Mouse (Mus musculus) megakaryocyte, embryonic 14.5 days (primary cell): ENCODE results near the gene Galns. TPM values are rescaled to one million over a fixed set of nuclear protein-coding genes. Genes with fewer than 3 reads are reported as not detected.

Experiments
- H3K27me3 ChIP-seq: replicated peaks from 2 replicates; pipeline ENCODE3; 2012; ENCODE audit warnings: inconsistent platforms
- H3K36me3 ChIP-seq: replicated peaks from 2 replicates; pipeline ENCODE3; 2012; ENCODE audit warnings: low read length, inconsistent platforms, mixed read lengths
- H3K4me1 ChIP-seq: 2 replicates; pipeline ENCODE4 v1.6.1; 2012; ENCODE audit warnings: inconsistent platforms
- H3K4me3 ChIP-seq: replicated peaks from 2 replicates; pipeline ENCODE3; 2012; ENCODE audit warnings: moderate library complexity, mild to moderate bottlenecking, inconsistent platforms
- H3K9me3 ChIP-seq: 2 replicates; pipeline ENCODE4 v1.6.1; 2012; ENCODE audit warnings: inconsistent platforms
- FLI1 ChIP-seq: IDR thresholded peaks from 2 replicates; pipeline ENCODE4 v1.6.1; 2012; ENCODE audit warnings: low read length, inconsistent platforms, mixed read lengths
- GATA1 ChIP-seq: IDR thresholded peaks from 3 replicates; pipeline ENCODE4 v1.6.1; 2012; ENCODE audit warnings: mixed read lengths, low read length, inconsistent platforms, borderline replicate concordance
- polyA plus RNA-seq: library from polyadenylated mRNA; stranded (reverse); fragments of >175 nt; gene quantifications from 2 replicates; pipeline ENCODE4 v1.2.3, GENCODE M21; 2012; ENCODE audit warnings: low replicate concordance; ENCODE audit not compliant: insufficient read depth

Galns gene
- polyA plus RNA-seq, 1 experiment, result 15.3 TPM

DNA sequence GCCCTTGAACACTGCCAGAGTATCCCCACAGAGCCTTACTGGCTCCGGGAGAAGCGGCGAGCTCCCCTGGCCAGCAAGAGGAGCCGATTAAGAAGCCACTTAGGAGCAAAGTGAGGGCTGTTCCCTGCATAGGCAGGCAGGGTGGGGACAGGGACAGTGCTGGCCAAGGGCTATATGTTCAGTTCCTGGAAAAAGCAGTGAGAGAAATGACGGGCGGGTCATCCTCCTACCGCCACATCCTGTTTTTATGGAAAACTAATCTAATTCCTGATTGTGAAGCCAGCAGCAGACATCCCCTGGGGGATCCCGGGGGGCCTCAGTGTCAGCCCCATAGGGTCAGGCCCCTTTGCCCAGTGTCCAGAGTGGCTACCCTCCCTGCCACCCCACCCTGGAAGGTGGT, 80.0 kb downstream of the Galns start:
- H3K36me3 ChIP-seq, result peaks cover 53% of the 10 kb centered on the region
- TF ChIP-seq FLI1 (no peak), GATA1 (no peak)
- H3K4me1 ChIP-seq, result peaks cover 62% of the 10 kb centered on the region
- H3K27me3 ChIP-seq, result no peaks in the 10 kb centered on the region
- H3K9me3 ChIP-seq, result peaks cover 8% of the 10 kb centered on the region; the same call in 1 of the 2 replicates
- no peak overlapping the region for H3K4me3 ChIP-seq

DNA sequence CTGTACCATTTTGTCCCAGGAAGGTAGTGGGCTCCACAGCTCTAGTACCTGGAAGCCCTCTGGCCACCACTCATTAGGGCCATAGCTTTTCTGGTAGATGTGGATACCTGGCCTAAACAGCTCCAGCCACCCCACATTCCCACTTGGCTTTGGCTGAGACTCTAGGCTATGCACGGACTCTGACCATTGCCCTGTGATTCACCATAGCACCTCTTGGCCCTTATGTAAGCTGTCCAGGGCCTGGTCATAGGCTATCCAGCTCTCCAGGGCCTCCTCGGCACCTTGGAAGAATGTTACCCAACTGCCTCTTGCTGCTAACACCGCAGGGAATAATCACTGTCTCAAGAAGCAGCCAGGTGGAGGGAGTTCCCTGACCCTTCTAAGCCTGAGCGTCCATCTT, 82.1 kb downstream of the Galns start:
- Histone ChIP-seq H3K36me3 (peaks cover 52% of the 10 kb centered on the region), H3K4me3 (no peak overlapping the region), H3K9me3 (peaks cover 8% of the 10 kb centered on the region; the same call in 1 of the 2 replicates), H3K4me1 (peaks cover 75% of the 10 kb centered on the region), H3K27me3 (no peaks in the 10 kb centered on the region)
- TF ChIP-seq GATA1 (no peak), FLI1 (no peak)

Other genes with a start within 250 kb of the Galns start
- gene Zc3h18, start 234.9 kb downstream of the Galns start, polyA plus RNA-seq, result 80.4 and 130 TPM in 2 replicates
- gene Il17c, start 189.4 kb downstream of the Galns start, polyA plus RNA-seq, result 0.68 TPM in 1 of 2 replicates, not detected in the other
- gene Cyba, start 178.5 kb downstream of the Galns start, polyA plus RNA-seq, result 3,699 and 12,582 TPM in 2 replicates
- gene Mvd, start 168.0 kb downstream of the Galns start, polyA plus RNA-seq, result 66.0 and 142 TPM in 2 replicates
- 2.8 and 8.0 TPM in 2 replicates for gene Snai3, start 150.7 kb downstream of the Galns start, polyA plus RNA-seq
- gene Rnf166, start 135.4 kb downstream of the Galns start, polyA plus RNA-seq, result 86.9 and 219 TPM in 2 replicates
- 40.5 and 70.3 TPM in 2 replicates for gene Ctu2, start 135.3 kb downstream of the Galns start, polyA plus RNA-seq
- 25.0 and 60.9 TPM in 2 replicates for gene Piezo1, start 60.1 kb downstream of the Galns start, polyA plus RNA-seq
- gene Cdt1, start 43.4 kb downstream of the Galns start, polyA plus RNA-seq, result 68.9 and 81.7 TPM in 2 replicates
- gene Aprt, start 34.6 kb downstream of the Galns start, polyA plus RNA-seq, result 257 and 338 TPM in 2 replicates
- gene Trappc2l, start 177 bp upstream of the Galns start, polyA plus RNA-seq, result 2.2 TPM in 1 of 2 replicates, not detected in the other
- gene Pabpn1l, start 11.3 kb upstream of the Galns start, polyA plus RNA-seq, result 0.25 TPM in 1 of 2 replicates, not detected in the other
- 54.9 and 189 TPM in 2 replicates for gene Cbfa2t3, start 87.6 kb upstream of the Galns start, polyA plus RNA-seq
- gene Acsf3, start 164.0 kb upstream of the Galns start, polyA plus RNA-seq, result 9.9 and 23.1 TPM in 2 replicates
- not detected in 2 replicates for gene Cdh15, start 236.5 kb upstream of the Galns start, polyA plus RNA-seq